Mouse (Mus musculus) left cerebral cortex, adult 2 months (tissue): ENCODE results near the gene Avil. TPM values are rescaled to one million over a fixed set of nuclear protein-coding genes. Genes with fewer than 3 reads are reported as not detected.

Experiments used
- DNase-seq, 2 experiments: peaks; one replicate each; pipeline ENCODE4 v3.0.0; 2021 to 2022; ENCODE audit warnings: low spot score in 2 of 2, mixed read lengths in 1 of 2; ENCODE audit errors: extremely low spot score in 1 of 2
- H3K27ac ChIP-seq: fragments of 200-600 bp; 2 replicates; pipeline ENCODE4 v1.8.1; 2022
- H3K4me3 ChIP-seq: fragments of 200-600 bp; 2 replicates; pipeline ENCODE4 v1.8.1; 2022
- CTCF ChIP-seq: fragments of 200-600 bp; IDR thresholded peaks from 2 replicates; pipeline ENCODE4 v1.8.1; 2022; ENCODE audit warnings: antibody characterized with exemption, mild to moderate bottlenecking, moderate library complexity
- intact Hi-C: fragments of 180-260 bp; cut with DNase I; formaldehyde crosslinking; loops from one replicate; pipeline ENCODE4 v1.15.1; 2025
- total RNA-seq, 2 experiments: library from RNA; stranded (reverse); gene quantifications; 2 replicates each; pipeline ENCODE4 v1.2.3; 2021

Avil gene
- total RNA-seq, 2 experiments from 2014 or later, result 0.18 to 0.28 TPM

- no peak for DNase-seq
- H3K4me3 ChIP-seq, result peak overlapping the region; percentile 4; the same call in 1 of the 2 replicates
Measured at GRCm38 (mm10) chr10:126984189-126985004, 16.1 kb upstream of the Avil start.

GRCm38 (mm10) chr10:126985127-126985526, 15.4 kb upstream of the Avil start:
- intact Hi-C loops, result no loop called here
- DNase-seq, result no peak
- no peak for TF ChIP-seq CTCF
- H3K4me3 ChIP-seq, result no peak overlapping the region
- no peak overlapping the region for H3K27ac ChIP-seq

More at GRCm38 (mm10) chr10:126984189-126985004, 16.1 kb upstream of the Avil start:
- intact Hi-C loops, result no loop called here
- TF ChIP-seq CTCF, result no peak
- H3K27ac ChIP-seq, result peak overlapping the region; percentile 24; the same call in 1 of the 2 replicates

GRCm38 (mm10) chr10:126985579-126985978, 14.9 kb upstream of the Avil start:
- intact Hi-C loops, result no loop called here
- no peak for DNase-seq
- no peak for TF ChIP-seq CTCF
- no peak overlapping the region; the same call in 1 of the 2 replicates for H3K27ac ChIP-seq
- H3K4me3 ChIP-seq, result no peak overlapping the region

GRCm38 (mm10) chr10:126986541-126986961, 14.0 kb upstream of the Avil start:
- 0 out of 2 replicates have a peak overlapping the region, but pooled peaks have one; percentile 0 for H3K4me3 ChIP-seq
- peak; percentile 60 to 70 for DNase-seq
- no peak for TF ChIP-seq CTCF
- intact Hi-C loops, result no loop called here
- H3K27ac ChIP-seq, result peak overlapping the region; percentile 68

- Histone ChIP-seq H3K27ac (peak overlapping the region; percentile 68), H3K4me3 (peak overlapping the region; percentile 0)
- no peak for DNase-seq
- no peak for TF ChIP-seq CTCF
- intact Hi-C loops, result no loop called here
Measured at GRCm38 (mm10) chr10:126987183-126988118, 13.1 kb upstream of the Avil start.

- no peak for TF ChIP-seq CTCF
- DNase-seq, result no peak
- Histone ChIP-seq H3K4me3 (no peak overlapping the region), H3K27ac (no peak overlapping the region)
- intact Hi-C loops, result no loop called here
Measured at GRCm38 (mm10) chr10:126988513-126989165, 11.9 kb upstream of the Avil start.

GRCm38 (mm10) chr10:126990313-126991056, 10.0 kb upstream of the Avil start:
- peak; percentile 78 to 82 for DNase-seq
- H3K27ac ChIP-seq, result peak overlapping the region; percentile 62
- H3K4me3 ChIP-seq, result no peak overlapping the region
- peak; percentile 87 for TF ChIP-seq CTCF
- intact Hi-C loops, result loop anchor here (1.0 to 2.0 kb wide), 2 partner anchors 40 to 71 kb away; partner anchors contain the start of gene Tsfm

GRCm38 (mm10) chr10:126991676-126992075, 8.8 kb upstream of the Avil start:
- Histone ChIP-seq H3K27ac (no peak overlapping the region), H3K4me3 (no peak overlapping the region)
- TF ChIP-seq CTCF, result no peak
- no peak for DNase-seq
- intact Hi-C loops, result loop anchor here (2.0 kb wide), 1 partner anchor 39 kb away; the partner anchor contains the start of gene Tsfm

- Histone ChIP-seq H3K27ac (no peak overlapping the region), H3K4me3 (no peak overlapping the region)
- no peak for DNase-seq
- intact Hi-C loops, result no loop called here
- TF ChIP-seq CTCF, result no peak
Measured at GRCm38 (mm10) chr10:126993621-126994020, 6.9 kb upstream of the Avil start.

- H3K4me3 ChIP-seq, result no peak overlapping the region
- TF ChIP-seq CTCF, result no peak; the same call in 1 of the 2 replicates
- intact Hi-C loops, result no loop called here
- no peak for DNase-seq
- no peak overlapping the region for H3K27ac ChIP-seq
Measured at GRCm38 (mm10) chr10:126997340-126998113, 3.0 kb upstream of the Avil start.
